Comparison of ENCODE assay signal across 9 mouse cellular contexts in the genomic region with DNA sequence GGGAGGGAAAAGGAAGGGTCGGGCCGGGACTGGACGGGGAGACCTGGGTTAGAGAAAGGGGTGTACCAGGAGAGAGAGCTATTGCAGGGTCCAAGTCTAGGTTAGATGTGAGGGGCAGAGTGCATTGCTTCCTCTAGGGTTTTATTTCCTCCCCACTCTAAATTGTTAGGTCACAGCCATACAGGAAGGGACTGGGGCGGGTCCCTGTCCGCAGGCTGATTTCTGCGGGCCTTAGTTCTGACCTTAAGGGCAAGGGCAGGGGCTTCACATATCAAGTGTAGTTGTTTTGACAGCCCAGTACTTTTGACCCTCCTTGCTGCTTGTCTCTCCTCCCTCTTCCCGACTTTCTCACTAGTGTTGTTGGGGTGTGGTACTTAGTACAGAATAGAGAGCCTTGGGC. TPM values are rescaled to one million over a fixed set of nuclear protein-coding genes. Genes with fewer than 3 reads are reported as not detected.
DNase-seq lines count a peak whose midpoint lies in the region; TF ChIP-seq lines count a peak whose summit lies in the region.
"Had no signal": no experiment of that assay in that cellular context is flagged by ENCODE, and none has a peak within 500 bp of the region (broad histone marks: within the 10 kb centered on the region; RNA-seq: fewer than 3 reads in every experiment).

No protein-coding gene starts in this region.

- H3K9me3 ChIP-seq in forebrain, embryonic 10.5 days = no peaks in the 10 kb centered on the region

- peaks cover 8% of the 10 kb centered on the region for H3K4me1 ChIP-seq in testis, adult 2 months (ENCODE audit: control insufficient read depth, insufficient read depth, low read length)
- H3K4me1 ChIP-seq in forebrain, embryonic 10.5 days = peaks cover 30% of the 10 kb centered on the region

- H3K27ac ChIP-seq in testis, adult 2 months (ENCODE audit: control insufficient read depth, insufficient read depth, low read depth, low read length) = peak overlapping the region; percentile 88
- peak overlapping the region; percentile 96 for H3K27ac ChIP-seq in forebrain, embryonic 10.5 days

- no peak for DNase-seq in testis, postnatal 10 days (ENCODE audit: low spot score)
- DNase-seq in forebrain, embryonic 10.5 days (ENCODE audit: extremely low spot score, low spot score) = no peak
- peak; percentile 44 for DNase-seq in induced T-regulatory cell, adult 2 months (ENCODE audit: low read depth)
- DNase-seq in lung, postnatal 14 days = peak; percentile 26
- DNase-seq in yolk sac, embryonic 10.5 days (ENCODE audit: low spot score) = peak; percentile 44
- DNase-seq in frontal cortex, postnatal 36 days (ENCODE audit: low spot score in 2 of 2) = no peak
- DNase-seq in gastrocnemius, postnatal 10 days = no peak

- whole genome bisulfite sequencing in forebrain, embryonic 10.5 days = 4% methylated on average over 7 of the region's 7 CpGs

- TF ChIP-seq POLR2A in testis, adult 2 months (IDR thresholded peaks at IDR 0.05; ENCODE audit: control insufficient read depth, low read depth, low read length) = no peak

- H3K36me3 ChIP-seq in testis, adult 2 months (ENCODE audit: control insufficient read depth, insufficient read depth, low read length) = peaks cover 2% of the 10 kb centered on the region
- peaks cover 41% of the 10 kb centered on the region for H3K36me3 ChIP-seq in forebrain, embryonic 10.5 days (replicated peaks)

- peak overlapping the region; percentile 95 for H3K4me3 ChIP-seq in testis, adult 2 months (ENCODE audit: control insufficient read depth, low read depth, low read length)
- H3K4me3 ChIP-seq in forebrain, embryonic 10.5 days = peak overlapping the region; percentile 98

- no peaks in the 10 kb centered on the region for H3K27me3 ChIP-seq in testis, adult 2 months (ENCODE audit: control insufficient read depth, insufficient read depth, low read length)
- no peaks in the 10 kb centered on the region for H3K27me3 ChIP-seq in forebrain, embryonic 10.5 days (ENCODE audit: poor library complexity, severe bottlenecking)

- no peak for TF ChIP-seq CTCF in testis, adult 2 months (IDR thresholded peaks at IDR 0.05; ENCODE audit: control insufficient read depth, insufficient read depth, insufficient replicate concordance, low read depth, low read length)

RNA-seq across cellular contexts. Expression of a gene that starts 1.1 kb away (rescaled TPM):
- 192 and 208 TPM in 2 replicates for polyA plus RNA-seq in testis, adult 2 months (2012; rRNA removed)
- polyA plus RNA-seq in forebrain, embryonic 10.5 days (2016; fragmentation: Nextera tagmentation; extraction: Ambion mirVana) = 449 TPM in 2 replicates
- 100 to 1,000 TPM; 375 to 398 TPM for total RNA-seq in gastrocnemius, postnatal 10 days (2021)

RNA-seq across cellular contexts. Expression of a gene that starts 3.0 kb away (rescaled TPM):
- 6.6 and 12.2 TPM in 2 replicates for polyA plus RNA-seq in testis, adult 2 months (2012; rRNA removed)
- 142 and 161 TPM in 2 replicates for polyA plus RNA-seq in forebrain, embryonic 10.5 days (2016; fragmentation: Nextera tagmentation; extraction: Ambion mirVana)
- 10 to 100 TPM; 23.1 to 30.5 TPM for total RNA-seq in gastrocnemius, postnatal 10 days (2021)

RNA-seq across cellular contexts. Expression of a gene that starts 6.0 kb away (rescaled TPM):
- 4.9 and 5.8 TPM in 2 replicates for polyA plus RNA-seq in testis, adult 2 months (2012; rRNA removed)
- polyA plus RNA-seq in forebrain, embryonic 10.5 days (2016; fragmentation: Nextera tagmentation; extraction: Ambion mirVana) = 4.3 and 5.0 TPM in 2 replicates
- total RNA-seq in gastrocnemius, postnatal 10 days (2021) = not detected

RNA-seq across cellular contexts. Expression of a gene that starts 6.5 kb away (rescaled TPM):
- polyA plus RNA-seq in testis, adult 2 months (2012; rRNA removed) = 3.1 and 4.4 TPM in 2 replicates
- 0.15 and 0.27 TPM in 2 replicates for polyA plus RNA-seq in forebrain, embryonic 10.5 days (2016; fragmentation: Nextera tagmentation; extraction: Ambion mirVana)
- under 1 TPM in 1 of 2 experiments, not detected in 1; 0.21 TPM for total RNA-seq in gastrocnemius, postnatal 10 days (2021)
- total RNA-seq: heart, adult 18-20 months had no signal

RNA-seq across cellular contexts. Expression of a gene that starts 23.8 kb away (rescaled TPM):
- polyA plus RNA-seq in testis, adult 2 months (2012; rRNA removed) = 4.0 and 4.5 TPM in 2 replicates
- polyA plus RNA-seq in forebrain, embryonic 10.5 days (2016; fragmentation: Nextera tagmentation; extraction: Ambion mirVana) = 53.5 and 53.7 TPM in 2 replicates
- total RNA-seq in gastrocnemius, postnatal 10 days (2021) = 10 to 100 TPM; 23.3 to 24.8 TPM

Comparison
In these comparisons a context has a peak if more than half of its experiments do, and no peak if none do; other contexts are left out.
1. DNase-seq: peak in induced T-regulatory cell, adult 2 months (single experiment), lung, postnatal 14 days (single experiment) and yolk sac, embryonic 10.5 days (single experiment); none in testis, postnatal 10 days (single experiment), forebrain, embryonic 10.5 days (single experiment), frontal cortex, postnatal 36 days (0 of 2) and gastrocnemius, postnatal 10 days (single experiment).
2. RNA of a gene that starts 3.0 kb away (polyA plus RNA-seq): 142 to 161 TPM in forebrain, embryonic 10.5 days; 6.6 to 12.2 TPM in testis, adult 2 months; every median in the first group is over 10 times any median in the second.